In genomic region chr4:16242123-16242522, GRCm38 (mm10) we compare ENCODE assay signal across 12 mouse cellular contexts.
"Had no signal": no experiment of that assay in that cellular context is flagged by ENCODE, and none has a peak within 500 bp of the region (broad histone marks: within the 10 kb centered on the region; RNA-seq: fewer than 3 reads in every experiment).

No protein-coding gene starts in this region.

- H3K36me3 ChIP-seq: kidney, embryonic 15.5 days; limb, embryonic 15.5 days; liver, embryonic 12.5 days; midbrain, embryonic 15.5 days; neural tube, embryonic 12.5 days; stomach, embryonic 15.5 days had no signal

- H3K9me3 ChIP-seq: kidney, embryonic 15.5 days; limb, embryonic 15.5 days; liver, embryonic 12.5 days; midbrain, embryonic 15.5 days; neural tube, embryonic 12.5 days; stomach, embryonic 15.5 days had no signal

- H3K27me3 ChIP-seq: kidney, embryonic 15.5 days; limb, embryonic 15.5 days; liver, embryonic 12.5 days; midbrain, embryonic 15.5 days; neural tube, embryonic 12.5 days; stomach, embryonic 15.5 days had no signal

- DNase-seq: kidney, postnatal 14 days; lung, embryonic 14.5 days; lung, postnatal 10 days; lung, postnatal 4 days; right cerebral cortex, postnatal 4 days; thymus, postnatal 36 days had no signal

- H3K4me1 ChIP-seq: kidney, embryonic 15.5 days; limb, embryonic 15.5 days; liver, embryonic 12.5 days; midbrain, embryonic 15.5 days; neural tube, embryonic 12.5 days; stomach, embryonic 15.5 days had no signal

- H3K27ac ChIP-seq: kidney, embryonic 15.5 days; limb, embryonic 15.5 days; liver, embryonic 12.5 days; midbrain, embryonic 15.5 days; neural tube, embryonic 12.5 days; stomach, embryonic 15.5 days had no signal

- H3K4me3 ChIP-seq: kidney, embryonic 15.5 days; limb, embryonic 15.5 days; liver, embryonic 12.5 days; midbrain, embryonic 15.5 days; neural tube, embryonic 12.5 days; stomach, embryonic 15.5 days had no signal
